Mouse (Mus musculus): ENCODE data around the gene Aknad1.

DNA sequence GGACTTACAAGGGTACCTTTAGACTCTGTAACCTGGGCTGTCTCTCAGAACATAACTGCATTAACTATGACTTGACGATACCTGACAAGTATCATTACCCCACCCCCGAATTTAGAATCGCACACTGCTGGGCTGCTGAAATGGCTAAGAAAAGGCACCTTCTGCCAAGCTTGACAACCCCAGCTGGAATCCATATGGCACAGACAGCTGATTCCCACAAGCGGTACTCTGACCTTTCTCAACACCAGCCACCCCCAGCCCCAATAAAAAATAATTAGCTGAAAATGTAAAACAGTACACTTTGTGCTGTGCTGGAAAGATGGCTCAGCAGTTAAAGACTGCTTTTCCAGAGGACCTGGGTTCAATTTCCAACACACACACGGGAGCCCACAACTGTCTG, 49.8 kb downstream of the Aknad1 start:
- TF ChIP-seq CTCF (IDR thresholded peaks at IDR 0.05; ENCODE audit: low read depth) (no peak), EP300 (IDR thresholded peaks at IDR 0.05; ENCODE audit: low read depth) (no peak)

All from liver, embryonic 14.5 days (tissue).